Mouse (Mus musculus) hematopoietic multipotent progenitor cell, adult 10-12 weeks (in vitro differentiated cells): ENCODE measurements around the gene Col5a3. TPM values are rescaled to one million over a fixed set of nuclear protein-coding genes. Genes with fewer than 3 reads are reported as not detected.

Experiments
- polyA plus RNA-seq: library from polyadenylated mRNA; stranded (reverse); fragments of >175 nt; gene quantifications from 2 replicates; pipeline ENCODE4 v1.2.3, GENCODE M21; 2012; ENCODE audit warnings: low replicate concordance

Col5a3 gene
- 0.94 and 1.0 TPM in 2 replicates for polyA plus RNA-seq

DNA sequence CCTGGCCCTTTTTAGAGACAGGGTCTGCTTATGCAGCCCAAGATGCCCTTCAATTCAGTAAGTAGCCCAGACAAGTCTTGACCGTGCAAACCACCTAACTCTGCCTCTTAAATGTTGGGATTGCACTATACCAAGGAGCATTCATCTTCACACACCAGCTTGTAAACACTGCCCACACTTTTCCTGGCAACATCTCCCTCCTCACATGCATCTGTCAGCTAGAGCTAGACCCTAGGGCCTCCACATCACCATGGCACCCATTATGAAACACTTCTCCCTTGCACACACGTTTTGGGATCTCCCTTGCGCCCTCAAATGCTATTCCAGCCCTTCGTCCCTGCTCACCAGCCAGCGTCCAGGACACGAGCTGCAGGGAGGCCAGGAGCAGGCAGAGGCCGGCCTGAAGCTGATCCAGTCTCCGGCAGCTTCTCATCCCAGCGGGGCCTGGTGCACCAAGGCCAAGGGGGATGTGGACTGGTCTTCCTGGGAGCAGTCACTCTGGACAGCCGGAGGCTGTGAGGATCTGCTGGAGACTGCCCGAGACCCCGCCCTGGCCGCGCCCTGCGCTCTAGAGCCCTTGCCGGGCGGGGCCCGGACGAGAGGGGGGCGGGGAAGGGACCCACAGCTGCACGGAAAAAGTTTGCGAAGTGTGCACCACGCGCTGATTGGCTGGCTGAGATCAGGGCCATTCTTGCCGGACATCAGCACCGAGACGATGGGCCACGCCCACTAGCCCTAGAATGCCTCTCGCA is at the start of gene Col5a3:
Col5a3 (minus strand) TSS at position 547 of the 752 bp plus-strand sequence.

DNA sequence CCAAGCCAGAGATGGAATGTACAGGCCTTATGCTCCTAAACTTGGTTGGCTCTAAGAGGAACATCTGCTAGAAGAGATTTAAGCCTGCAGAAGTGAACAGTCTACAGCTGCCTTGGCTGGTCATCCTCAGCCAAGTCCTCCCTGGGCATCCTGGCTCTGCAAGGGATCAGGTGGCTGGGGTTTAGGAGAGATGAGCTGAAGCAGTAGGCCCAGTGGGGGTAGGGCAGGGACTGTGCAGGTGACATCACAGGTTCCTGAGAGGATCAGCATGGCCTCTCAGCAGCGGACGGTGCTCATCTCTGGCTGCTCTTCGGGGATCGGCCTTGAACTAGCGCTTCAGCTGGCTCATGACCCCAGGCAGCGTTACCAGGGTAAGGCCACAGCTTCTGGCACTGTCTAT is 3.4 kb upstream of the Col5a3 start, which contains the start of gene Rdh8:
Rdh8 (plus strand) TSS at position 268 of the 400 bp plus-strand sequence.

DNA sequence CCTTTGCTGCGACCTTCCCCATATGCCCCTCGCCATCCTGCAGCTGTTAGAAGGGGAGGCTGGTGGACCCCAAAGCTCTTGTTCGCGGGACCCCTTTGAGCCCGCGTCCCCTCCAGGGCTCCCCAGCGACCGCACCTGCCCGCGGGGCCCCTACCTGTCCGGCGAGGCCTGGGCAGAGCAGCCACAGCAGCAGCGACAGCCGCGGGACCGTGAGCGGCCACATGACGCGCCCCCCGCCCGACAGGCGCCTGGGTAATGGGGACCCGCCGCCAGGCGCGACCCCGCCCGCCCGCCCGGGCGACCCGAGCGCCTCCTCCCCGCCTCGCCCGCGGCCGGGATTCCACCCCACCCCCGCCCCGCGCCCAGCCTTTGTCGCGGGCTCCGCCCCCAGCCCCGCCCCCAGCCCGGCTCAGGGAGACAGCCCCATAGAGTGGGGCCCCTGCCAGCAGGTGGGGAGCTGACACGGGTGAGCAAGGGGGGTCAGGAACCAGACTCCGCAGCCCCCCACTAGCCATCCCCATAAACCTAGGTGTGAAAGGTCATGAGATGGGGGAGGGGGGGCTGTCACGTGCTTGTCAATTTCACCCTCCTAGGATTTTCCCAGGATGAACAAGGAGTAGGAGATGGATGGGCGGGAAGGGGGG is 68.7 kb downstream of the Col5a3 start, which contains the start of gene Olfm2:
Olfm2 (minus strand) TSS at position 333 of the 644 bp plus-strand sequence.

Other genes with a start within 250 kb of the Col5a3 start
- gene Zfp846, start 233.8 kb downstream of the Col5a3 start, polyA plus RNA-seq: 6.8 and 10.8 TPM in 2 replicates
- 13.0 and 20.5 TPM in 2 replicates for gene Ubl5, start 172.2 kb downstream of the Col5a3 start, polyA plus RNA-seq
- 38.3 and 85.5 TPM in 2 replicates for gene Fbxl12, start 170.3 kb downstream of the Col5a3 start, polyA plus RNA-seq
- gene Pin1, start 163.0 kb downstream of the Col5a3 start, polyA plus RNA-seq: 11.2 and 13.1 TPM in 2 replicates
- 0.10 TPM in 1 of 2 replicates, not detected in the other for gene Olfm2, start 68.7 kb downstream of the Col5a3 start, polyA plus RNA-seq
- not detected in 2 replicates for gene Rdh8, start 3.4 kb upstream of the Col5a3 start, polyA plus RNA-seq
- gene A230050P20Rik, start 53.6 kb upstream of the Col5a3 start, polyA plus RNA-seq: 86.0 and 279 TPM in 2 replicates
- 2.3 and 3.8 TPM in 2 replicates for gene Angptl6, start 64.7 kb upstream of the Col5a3 start, polyA plus RNA-seq
- gene Ppan, start 73.1 kb upstream of the Col5a3 start, polyA plus RNA-seq: 93.7 and 103 TPM in 2 replicates
- gene Eif3g, start 83.6 kb upstream of the Col5a3 start, polyA plus RNA-seq: 192 and 471 TPM in 2 replicates
- 59.7 and 61.0 TPM in 2 replicates for gene Dnmt1, start 144.8 kb upstream of the Col5a3 start, polyA plus RNA-seq
- 1.7 and 4.4 TPM in 2 replicates for gene S1pr2, start 161.7 kb upstream of the Col5a3 start, polyA plus RNA-seq
- gene Mrpl4, start 187.7 kb upstream of the Col5a3 start, polyA plus RNA-seq: 45.9 and 87.9 TPM in 2 replicates
- gene Icam1, start 200.9 kb upstream of the Col5a3 start, polyA plus RNA-seq: 37.9 and 60.7 TPM in 2 replicates
- gene Icam4, start 214.3 kb upstream of the Col5a3 start, polyA plus RNA-seq: 2.4 and 30.5 TPM in 2 replicates
- 1.2 and 1.5 TPM in 2 replicates for gene Icam5, start 217.0 kb upstream of the Col5a3 start, polyA plus RNA-seq